Comparison of ENCODE assay signal across 8 mouse cellular contexts in genomic region chr11:101667871-101668532, GRCm38 (mm10). TPM values are rescaled to one million over a fixed set of nuclear protein-coding genes. Genes with fewer than 3 reads are reported as not detected.
A peak's percentile ranks its signal among the peaks of the same experiment; 100 is the strongest.
DNase-seq lines count a peak whose midpoint lies in the region; ATAC-seq and TF ChIP-seq lines count a peak whose summit lies in the region.

No protein-coding gene starts in this region.

- H3K79me2 ChIP-seq in liver, adult 2 months (ENCODE audit: control insufficient read depth, insufficient read depth, low read length): peaks cover 11% of the 10 kb centered on the region; the same call in 1 of the 2 replicates

- H3K27ac ChIP-seq in liver, adult 2 months (replicated peaks; ENCODE audit: insufficient read depth, low read depth, low read length): peak overlapping the region; percentile 86
- H3K27ac ChIP-seq in hindbrain, embryonic 16.5 days (ENCODE audit: low read depth, low read length): no peak overlapping the region
- peak overlapping the region; percentile 61 for H3K27ac ChIP-seq in liver, embryonic 11.5 days (ENCODE audit: low read depth, low read length)
- peak overlapping the region; percentile 22; the same call in 1 of the 2 replicates for H3K27ac ChIP-seq in neural tube, embryonic 14.5 days (ENCODE audit: low read depth, low read length)

- no peaks in the 10 kb centered on the region for H3K9me3 ChIP-seq in hindbrain, embryonic 16.5 days (ENCODE audit: control insufficient read depth, low read length)
- H3K9me3 ChIP-seq in liver, embryonic 11.5 days (ENCODE audit: control insufficient read depth, low read length): no peaks in the 10 kb centered on the region
- H3K9me3 ChIP-seq in neural tube, embryonic 14.5 days (ENCODE audit: control insufficient read depth, low read length): no peaks in the 10 kb centered on the region

- H3K9ac ChIP-seq in liver, adult 2 months (ENCODE audit: low read depth, low read length): peak overlapping the region; percentile 63
- no peak overlapping the region for H3K9ac ChIP-seq in hindbrain, embryonic 16.5 days (ENCODE audit: low read depth, low read length)
- H3K9ac ChIP-seq in liver, embryonic 11.5 days (ENCODE audit: low read depth, low read length): 0 out of 2 replicates have a peak overlapping the region, but pooled peaks have one; percentile 11
- H3K9ac ChIP-seq in neural tube, embryonic 14.5 days (replicated peaks; ENCODE audit: low read depth, low read length): no peak overlapping the region

- peak overlapping the region; percentile 38 for H3K4me3 ChIP-seq in liver, adult 2 months (ENCODE audit: insufficient read depth, low read depth, low read length)
- no peak overlapping the region for H3K4me3 ChIP-seq in hindbrain, embryonic 16.5 days (ENCODE audit: low read length)
- H3K4me3 ChIP-seq in liver, embryonic 11.5 days (ENCODE audit: low read depth, low read length): peak overlapping the region; percentile 8; the same call in 1 of the 2 replicates
- no peak overlapping the region for H3K4me3 ChIP-seq in neural tube, embryonic 14.5 days (ENCODE audit: low read depth, low read length)

- TF ChIP-seq CTCF in liver, adult 2 months (IDR thresholded peaks at IDR 0.05; ENCODE audit: low read depth, low read length): no peak

- ATAC-seq in hindbrain, embryonic 16.5 days: no peak
- ATAC-seq in liver, embryonic 11.5 days (replicated peaks; ENCODE audit: low FRiP score): no peak
- no peak for ATAC-seq in neural tube, embryonic 14.5 days (ENCODE audit: low read depth)
- no peak for ATAC-seq in cerebellum, adult (ENCODE audit: insufficient number of reproducible peaks, low FRiP score, low TSS enrichment)

- H3K4me1 ChIP-seq in liver, adult 2 months (ENCODE audit: control insufficient read depth, insufficient read depth, low read length): peaks cover 19% of the 10 kb centered on the region
- peaks cover 3% of the 10 kb centered on the region; the same call in 1 of the 2 replicates for H3K4me1 ChIP-seq in hindbrain, embryonic 16.5 days (ENCODE audit: control insufficient read depth, insufficient read depth, low read depth, low read length)
- peaks cover 61% of the 10 kb centered on the region for H3K4me1 ChIP-seq in liver, embryonic 11.5 days (replicated peaks; ENCODE audit: control insufficient read depth, insufficient read depth, low read length)
- no peaks in the 10 kb centered on the region for H3K4me1 ChIP-seq in neural tube, embryonic 14.5 days (ENCODE audit: control insufficient read depth, insufficient read depth, low read length)

- peak overlapping the region; percentile 40 for H3K4me2 ChIP-seq in hindbrain, embryonic 16.5 days (ENCODE audit: low read length)
- peak overlapping the region; percentile 93 for H3K4me2 ChIP-seq in liver, embryonic 11.5 days
- peak overlapping the region; percentile 69; the same call in 1 of the 2 replicates for H3K4me2 ChIP-seq in neural tube, embryonic 14.5 days (ENCODE audit: low read depth, low read length)

- no peak for TF ChIP-seq POLR2A in liver, adult 2 months (IDR thresholded peaks at IDR 0.05; ENCODE audit: extremely low read depth, insufficient read depth, low read length)

- DNase-seq in liver, adult 2 months (ENCODE audit: extremely low read depth, low read depth, low spot score): peak; percentile 97
- no peak for DNase-seq in liver
- DNase-seq in gastrocnemius, postnatal 25 days: peak; percentile 66
- no peak for DNase-seq in liver, embryonic 11.5 days (ENCODE audit: low spot score)
- no peak for DNase-seq in Muller cell, postnatal 12 days (ENCODE audit: inconsistent ontology term)

- H3K36me3 ChIP-seq in liver, adult 2 months (ENCODE audit: control insufficient read depth, insufficient read depth, low read length): no peaks in the 10 kb centered on the region
- H3K36me3 ChIP-seq in hindbrain, embryonic 16.5 days (ENCODE audit: control insufficient read depth, insufficient read depth, low read length): no peaks in the 10 kb centered on the region
- H3K36me3 ChIP-seq in liver, embryonic 11.5 days (ENCODE audit: control insufficient read depth, insufficient read depth, low read length): no peaks in the 10 kb centered on the region
- H3K36me3 ChIP-seq in neural tube, embryonic 14.5 days (ENCODE audit: control insufficient read depth, insufficient read depth, low read length): no peaks in the 10 kb centered on the region

- no peaks in the 10 kb centered on the region for H3K27me3 ChIP-seq in liver, adult 2 months (ENCODE audit: control insufficient read depth, insufficient read depth, low read length)
- H3K27me3 ChIP-seq in hindbrain, embryonic 16.5 days (replicated peaks; ENCODE audit: control insufficient read depth, insufficient read depth, low read length): no peaks in the 10 kb centered on the region
- H3K27me3 ChIP-seq in liver, embryonic 11.5 days (replicated peaks; ENCODE audit: control insufficient read depth, insufficient read depth, low read length): no peaks in the 10 kb centered on the region; the same call in 1 of the 2 replicates
- no peaks in the 10 kb centered on the region for H3K27me3 ChIP-seq in neural tube, embryonic 14.5 days (ENCODE audit: control insufficient read depth, insufficient read depth, low read length)

- WGBS in liver, adult 2 months: 5% methylated on average over 14 of the region's 14 CpGs
- 60% methylated on average over 14 of the region's 14 CpGs for WGBS in hindbrain, embryonic 16.5 days
- 73% methylated on average over 14 of the region's 14 CpGs for WGBS in liver, embryonic 11.5 days
- WGBS in neural tube, embryonic 14.5 days: 59% methylated on average over 14 of the region's 14 CpGs

RNA-seq across cellular contexts. Expression of gene Arl4d, which starts 2.7 kb away (rescaled TPM):
- 55.4 and 87.9 TPM in 2 replicates for total RNA-seq in liver, adult 2 months (2014; rRNA removed)
- polyA plus RNA-seq in liver, adult 2 months (2012; rRNA removed): 21.0 and 22.4 TPM in 2 replicates
- total RNA-seq in gastrocnemius, postnatal 25 days (2021): 1 to 10 TPM; 5.7 to 5.8 TPM
- polyA plus RNA-seq in hindbrain, embryonic 16.5 days (2015; fragmentation: Nextera tagmentation; extraction: Ambion mirVana): 7.6 and 7.7 TPM in 2 replicates
- 3.6 and 3.9 TPM in 2 replicates for polyA plus RNA-seq in liver, embryonic 11.5 days (2014; fragmentation: Nextera tagmentation; extraction: Ambion mirVana)
- polyA plus RNA-seq in neural tube, embryonic 14.5 days (2014; fragmentation: Nextera tagmentation; extraction: Ambion mirVana): 6.0 and 7.5 TPM in 2 replicates

RNA-seq across cellular contexts. Expression of gene Rdm1, which starts 41.0 kb away (rescaled TPM):
- total RNA-seq in liver, adult 2 months (2014; rRNA removed): 10.3 and 12.9 TPM in 2 replicates
- 12.1 and 12.4 TPM in 2 replicates for polyA plus RNA-seq in liver, adult 2 months (2012; rRNA removed)
- 10 to 100 TPM; 21.6 to 25.0 TPM for total RNA-seq in gastrocnemius, postnatal 25 days (2021)
- polyA plus RNA-seq in hindbrain, embryonic 16.5 days (2015; fragmentation: Nextera tagmentation; extraction: Ambion mirVana): 17.2 and 21.7 TPM in 2 replicates
- 13.8 and 15.3 TPM in 2 replicates for polyA plus RNA-seq in liver, embryonic 11.5 days (2014; fragmentation: Nextera tagmentation; extraction: Ambion mirVana)
- polyA plus RNA-seq in neural tube, embryonic 14.5 days (2014; fragmentation: Nextera tagmentation; extraction: Ambion mirVana): 9.4 and 11.1 TPM in 2 replicates

Comparison
In these comparisons a context has a peak if more than half of its experiments do, and no peak if none do; other contexts are left out.
1. DNase-seq: peak in liver, adult 2 months (single experiment) and gastrocnemius, postnatal 25 days (single experiment); none in liver (single experiment), liver, embryonic 11.5 days (single experiment) and Muller cell, postnatal 12 days (single experiment).
2. H3K4me3 ChIP-seq: peak in liver, adult 2 months (single experiment) and liver, embryonic 11.5 days (single experiment); none in hindbrain, embryonic 16.5 days (single experiment) and neural tube, embryonic 14.5 days (single experiment).
3. H3K9ac ChIP-seq: peak in liver, adult 2 months (single experiment) and liver, embryonic 11.5 days (single experiment); none in hindbrain, embryonic 16.5 days (single experiment) and neural tube, embryonic 14.5 days (single experiment).
4. H3K4me2 ChIP-seq: peak in every context shown above with its lines; median percentile 93 in liver, embryonic 11.5 days; 69 in neural tube, embryonic 14.5 days; 40 in hindbrain, embryonic 16.5 days.